In the genomic region with DNA sequence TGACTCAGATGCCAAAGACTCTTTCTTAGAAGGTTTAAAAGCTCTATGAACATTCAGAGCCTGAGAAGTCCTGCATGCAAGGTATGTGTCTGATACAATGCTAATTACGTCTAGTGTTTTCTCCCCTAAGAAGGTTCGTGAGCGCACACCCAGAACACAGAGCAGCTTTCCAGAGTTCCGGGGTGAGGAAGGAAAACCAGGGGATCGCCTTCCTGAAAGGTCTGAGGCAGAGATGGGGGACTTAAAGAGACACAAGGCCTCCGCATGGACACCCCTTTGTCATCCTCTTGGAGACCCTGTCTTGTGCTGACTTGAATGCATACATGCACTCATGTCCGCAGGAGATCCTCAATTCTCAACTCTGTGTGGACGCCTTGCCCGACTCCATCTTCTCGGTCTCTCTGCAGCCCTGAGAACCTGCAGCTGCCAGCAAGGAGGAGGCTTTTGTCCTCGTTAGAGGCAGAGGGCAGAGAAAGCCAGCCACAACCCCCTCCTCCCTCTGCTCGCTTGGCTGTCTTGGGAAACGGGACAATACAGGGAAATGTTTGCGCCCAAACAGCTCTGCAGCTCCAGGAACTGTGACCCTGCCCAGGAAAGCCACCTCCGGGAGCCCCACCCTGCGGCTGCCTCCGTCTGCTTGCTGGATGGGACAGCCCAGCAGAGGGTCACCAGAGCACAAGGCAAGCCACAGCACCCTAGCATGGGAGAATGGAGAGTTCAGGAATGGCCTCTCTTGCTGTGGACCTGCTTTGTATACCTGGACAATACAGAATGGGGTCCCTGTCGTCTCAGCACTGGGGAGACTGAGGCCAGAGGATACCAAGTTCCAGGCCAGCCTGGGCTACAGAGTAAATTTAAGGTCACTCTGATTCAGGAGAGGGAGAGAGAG, we compare ENCODE assay signal across 8 mouse cellular contexts. TPM values are rescaled to one million over a fixed set of nuclear protein-coding genes. Genes with fewer than 3 reads are reported as not detected.
DNase-seq lines count a peak whose midpoint lies in the region; ATAC-seq lines count a peak whose summit lies in the region.
"Had no signal": no experiment of that assay in that cellular context is flagged by ENCODE, and none has a peak within 500 bp of the region (broad histone marks: within the 10 kb centered on the region; RNA-seq: fewer than 3 reads in every experiment).

No protein-coding gene starts in this region.

- H3K9ac ChIP-seq in liver, embryonic 16.5 days (ENCODE audit: low read depth, low read length), result no peak overlapping the region

- ATAC-seq in liver, embryonic 16.5 days (ENCODE audit: low read depth), result peak; percentile 35
- ATAC-seq in CD4-positive, CD25-positive, alpha-beta regulatory T cell, adult 4 months, result no peak
- ATAC-seq in megakaryocyte, adult 5-6 weeks (ENCODE audit: poor library complexity, severe bottlenecking), result no peak

- H3K4me2 ChIP-seq in liver, embryonic 16.5 days (ENCODE audit: low read depth, low read length), result no peak overlapping the region

- H3K36me3 ChIP-seq in liver, embryonic 16.5 days (ENCODE audit: control insufficient read depth, insufficient read depth), result no peaks in the 10 kb centered on the region

- H3K27ac ChIP-seq in liver, embryonic 16.5 days (ENCODE audit: low read length), result no peak overlapping the region

- H3K27me3 ChIP-seq in liver, embryonic 16.5 days (ENCODE audit: control insufficient read depth, insufficient read depth, low read depth, low read length), result no peaks in the 10 kb centered on the region

- H3K9me3 ChIP-seq in liver, embryonic 16.5 days (replicated peaks; ENCODE audit: control insufficient read depth, low read length), result no peaks in the 10 kb centered on the region

- H3K4me1 ChIP-seq in liver, embryonic 16.5 days (ENCODE audit: control insufficient read depth, low read depth, low read length), result no peaks in the 10 kb centered on the region

- intact Hi-C loops in heart, postnatal 14 days (cut with DNase I), result no loop called here

- 30% methylated on average over 18 of the region's 18 CpGs for WGBS in liver, embryonic 16.5 days (ENCODE audit: insufficient replicate concordance)

- DNase-seq in ZHBTc4 (ENCODE audit: low read depth, low spot score) (peak; percentile 35), adipocyte (ENCODE audit: low spot score) (no peak)
- peak; percentile 58 for DNase-seq in adrenal gland, postnatal 10 days
- DNase-seq in heart, postnatal 14 days, result peak; percentile 68 to 75

- no peak overlapping the region for H3K4me3 ChIP-seq in liver, embryonic 16.5 days (ENCODE audit: low read depth, low read length)
- H3K4me3 ChIP-seq: myocyte had no signal

RNA-seq across cellular contexts. Expression of gene Tmem270, which starts 18.8 kb away (rescaled TPM):
- total RNA-seq in adrenal gland, postnatal 10 days (2021), result not detected
- not detected for total RNA-seq in heart, postnatal 14 days (2021)
- polyA plus RNA-seq in liver, embryonic 16.5 days (2015; fragmentation: Nextera tagmentation; extraction: Ambion mirVana), result 0.09 and 0.12 TPM in 2 replicates
- not detected for polyA plus RNA-seq in CD4-positive, CD25-positive, alpha-beta regulatory T cell, adult 4 months (2017; shearing (Covaris generic))
- not detected in 2 replicates for total RNA-seq in megakaryocyte, adult 5-6 weeks (2015)
- total RNA-seq in megakaryocyte, adult 5-6 weeks (2017), result not detected in 2 replicates
- polyA plus RNA-seq: myocyte had no signal

RNA-seq across cellular contexts. Expression of gene Cldn13, which starts 27.6 kb away (rescaled TPM):
- total RNA-seq in adrenal gland, postnatal 10 days (2021), result 1 to 10 TPM in 1 of 2 experiments, under 1 TPM in 1; 0.75 to 3.3 TPM
- total RNA-seq in heart, postnatal 14 days (2021), result not detected
- polyA plus RNA-seq in liver, embryonic 16.5 days (2015; fragmentation: Nextera tagmentation; extraction: Ambion mirVana), result 258 and 277 TPM in 2 replicates
- polyA plus RNA-seq in CD4-positive, CD25-positive, alpha-beta regulatory T cell, adult 4 months (2017; shearing (Covaris generic)), result not detected
- 7.8 and 8.2 TPM in 2 replicates for total RNA-seq in megakaryocyte, adult 5-6 weeks (2015)
- total RNA-seq in megakaryocyte, adult 5-6 weeks (2017), result 2.9 and 7.7 TPM in 2 replicates
- polyA plus RNA-seq: myocyte had no signal

RNA-seq across cellular contexts. Expression of gene Mettl27, which starts 44.5 kb away (rescaled TPM):
- total RNA-seq in adrenal gland, postnatal 10 days (2021), result 10 to 100 TPM; 23.6 to 24.2 TPM
- total RNA-seq in heart, postnatal 14 days (2021), result 1 to 10 TPM; 5.7 to 5.9 TPM
- polyA plus RNA-seq in liver, embryonic 16.5 days (2015; fragmentation: Nextera tagmentation; extraction: Ambion mirVana), result 20.8 and 25.3 TPM in 2 replicates
- 10 to 100 TPM; 11.4 to 16.7 TPM for polyA plus RNA-seq in CD4-positive, CD25-positive, alpha-beta regulatory T cell, adult 4 months (2017; shearing (Covaris generic))
- 0.46 and 3.0 TPM in 2 replicates for total RNA-seq in megakaryocyte, adult 5-6 weeks (2015)
- 0.89 and 1.3 TPM in 2 replicates for total RNA-seq in megakaryocyte, adult 5-6 weeks (2017)

RNA-seq across cellular contexts. Expression of gene Cldn4, which starts 59.0 kb away (rescaled TPM):
- under 1 TPM; 0.21 to 0.57 TPM for total RNA-seq in adrenal gland, postnatal 10 days (2021)
- under 1 TPM; 0.14 to 0.59 TPM for total RNA-seq in heart, postnatal 14 days (2021)
- polyA plus RNA-seq in liver, embryonic 16.5 days (2015; fragmentation: Nextera tagmentation; extraction: Ambion mirVana), result 0.28 and 0.71 TPM in 2 replicates
- polyA plus RNA-seq in CD4-positive, CD25-positive, alpha-beta regulatory T cell, adult 4 months (2017; shearing (Covaris generic)), result under 1 TPM in 1 of 2 experiments, not detected in 1; 0.40 TPM
- total RNA-seq in megakaryocyte, adult 5-6 weeks (2015), result not detected in 2 replicates
- total RNA-seq in megakaryocyte, adult 5-6 weeks (2017), result not detected in 2 replicates
- polyA plus RNA-seq: myocyte had no signal
